Mouse (Mus musculus): Measurements from ENCODE around the gene Slc5a8.

DNA sequence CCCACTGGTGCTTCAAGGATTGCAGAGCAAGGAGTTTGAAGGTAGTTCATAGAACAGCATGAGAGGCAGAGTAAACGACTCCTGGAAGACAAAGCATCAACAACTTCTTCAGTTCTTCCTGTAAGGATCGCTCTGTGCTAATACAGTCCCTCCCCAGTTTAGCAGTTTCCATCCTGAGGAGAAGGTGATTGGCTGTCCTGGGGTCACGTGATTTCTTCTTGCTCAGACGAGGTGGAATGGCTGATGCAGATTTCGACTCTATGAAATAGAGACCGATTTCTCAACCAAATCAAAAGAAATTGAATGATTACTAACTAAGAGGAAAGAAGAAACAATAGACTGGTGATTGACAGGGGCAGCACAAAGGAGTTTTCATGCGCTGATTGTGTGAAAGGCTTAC is 5.6 kb downstream of the Slc5a8 start:
- TF ChIP-seq GATA1 (IDR thresholded peaks at IDR 0.05; ENCODE audit: low read length): no peak
- TF ChIP-seq TAL1 (IDR thresholded peaks at IDR 0.05; ENCODE audit: low read length): no peak

All from erythroblast, embryonic 14.5 days (primary cell).